Mouse (Mus musculus) hindbrain, embryonic 16.5 days (tissue): ENCODE results near the gene Abcd3. TPM values are rescaled to one million over a fixed set of nuclear protein-coding genes. Genes with fewer than 3 reads are reported as not detected.
A peak's percentile ranks its signal among the peaks of the same experiment; 100 is the strongest.

Experiments
- ATAC-seq: fragments of 200-750 bp; cut with Nextera tagmentation; 2 replicates; pipeline ENCODE4 v1.8.0; 2017; ENCODE audit warnings: moderate TSS enrichment, moderate library complexity
- H3K27ac ChIP-seq: fragments of 300-500 bp; sonication (generic); 2 replicates; pipeline ENCODE4 v1.5.1; 2014; ENCODE audit warnings: low read depth, mild to moderate bottlenecking, control low read depth, low read length, moderate library complexity
- H3K27me3 ChIP-seq: fragments of 300-500 bp; sonication (generic); replicated peaks from 2 replicates; pipeline ENCODE4 v1.6.1; 2014; ENCODE audit warnings: low read length; ENCODE audit not compliant: control insufficient read depth, insufficient read depth
- H3K36me3 ChIP-seq: fragments of 300-500 bp; sonication (generic); 2 replicates; pipeline ENCODE4 v1.6.1; 2014; ENCODE audit warnings: mild to moderate bottlenecking, low read length, moderate library complexity, mixed read lengths; ENCODE audit not compliant: control insufficient read depth, insufficient read depth
- H3K4me1 ChIP-seq: fragments of 300-500 bp; sonication (generic); 2 replicates; pipeline ENCODE4 v1.6.1; 2014; ENCODE audit warnings: low read depth, low read length; ENCODE audit not compliant: control insufficient read depth, insufficient read depth
- H3K4me2 ChIP-seq: fragments of 300-500 bp; sonication (generic); 2 replicates; pipeline ENCODE4 v1.6.1; 2014; ENCODE audit warnings: mild to moderate bottlenecking, low read length, control low read depth, moderate library complexity
- H3K4me3 ChIP-seq: fragments of 300-500 bp; sonication (generic); 2 replicates; pipeline ENCODE4 v1.5.1; 2014; ENCODE audit warnings: mild to moderate bottlenecking, low read length, control low read depth, moderate library complexity
- H3K9ac ChIP-seq: fragments of 300-500 bp; sonication (generic); 2 replicates; pipeline ENCODE4 v1.6.1; 2014; ENCODE audit warnings: low read depth, mild to moderate bottlenecking, control low read depth, low read length, moderate library complexity
- H3K9me3 ChIP-seq: fragments of 300-500 bp; sonication (generic); 2 replicates; pipeline ENCODE4 v1.6.1; 2014; ENCODE audit warnings: mild to moderate bottlenecking, low read length, moderate library complexity; ENCODE audit not compliant: control insufficient read depth
- WGBS: fragments of 180-500 bp; shearing (Covaris S2); extraction: QIAGEN DNeasy Blood & Tissue Kit; methylation state at CpG from one replicate; pipeline ENCODE4 v1.1.7; 2014; 5-methylcytosine and 5-hydroxymethylcytosine counted together
- polyA plus RNA-seq: library from polyadenylated mRNA; unstranded; fragments of >200 nt; fragmentation: Nextera tagmentation; extraction: Ambion mirVana; gene quantifications from 2 replicates; pipeline ENCODE4 v1.2.1, GENCODE M21; 2015

The Abcd3 gene
- polyA plus RNA-seq, 1 experiment from 2014 or later = 84.4 TPM

DNA sequence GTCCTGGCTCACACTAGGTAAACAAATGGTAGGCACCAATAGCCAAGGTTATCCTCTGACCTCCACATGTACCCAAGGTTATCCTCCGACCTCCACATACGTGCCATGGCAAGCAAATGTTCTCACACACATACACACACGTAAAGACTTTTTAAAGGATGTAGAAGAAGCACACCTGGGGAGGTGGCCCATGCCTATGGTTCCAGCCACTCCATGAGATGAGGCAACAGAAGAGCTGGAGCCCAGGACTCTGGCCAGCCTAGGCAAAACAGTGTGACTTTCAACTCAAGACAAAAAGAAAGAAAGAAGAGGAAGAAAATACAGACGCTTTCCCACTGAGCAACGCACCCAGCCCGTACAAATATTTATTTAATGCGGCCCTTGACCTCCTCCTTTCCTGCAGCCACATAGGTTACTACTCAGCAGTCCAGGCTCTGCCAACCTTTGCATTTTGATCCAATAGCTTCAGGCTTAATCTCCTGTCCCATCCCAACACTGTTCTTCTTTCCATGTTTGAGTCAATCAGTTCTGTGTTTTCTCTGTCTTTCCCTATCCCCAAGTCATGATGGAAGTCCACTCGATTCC, 6.5 kb upstream of the Abcd3 start:
- 82% methylated on average over 8 of the region's 8 CpGs for WGBS

DNA sequence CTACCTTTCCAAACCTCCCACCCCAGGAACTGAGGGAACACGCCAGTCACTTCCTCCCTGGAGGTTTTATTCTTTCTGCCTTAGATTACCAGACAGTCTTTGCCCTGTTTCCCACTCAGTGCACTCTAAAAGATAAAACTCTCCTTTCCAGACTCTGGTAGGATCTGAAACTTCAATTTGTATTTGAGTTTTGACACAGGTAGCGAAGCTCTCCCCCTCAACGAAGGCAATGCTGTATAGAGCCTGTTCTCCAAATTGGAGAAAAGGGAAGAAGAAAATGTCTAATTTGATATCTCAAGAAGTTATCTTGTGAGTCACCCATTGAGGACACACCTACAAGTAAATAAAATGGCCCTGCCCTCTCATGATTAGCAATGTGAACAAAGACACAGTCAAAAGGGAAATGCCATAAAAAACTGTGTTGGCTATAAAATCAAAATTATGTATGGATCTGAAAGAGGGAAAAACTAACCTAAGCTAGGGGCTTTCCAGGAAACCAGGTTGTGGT, 4.6 kb upstream of the Abcd3 start:
- no peak overlapping the region for H3K4me3 ChIP-seq
- no peak for ATAC-seq
- no peaks in the 10 kb centered on the region for H3K27me3 ChIP-seq
- H3K9ac ChIP-seq = no peak overlapping the region
- H3K36me3 ChIP-seq = no peaks in the 10 kb centered on the region
- peaks cover 5% of the 10 kb centered on the region for H3K4me1 ChIP-seq
- H3K9me3 ChIP-seq = no peaks in the 10 kb centered on the region
- WGBS = 81% methylated on average over 3 of the region's 3 CpGs
- H3K4me2 ChIP-seq = no peak overlapping the region
- H3K27ac ChIP-seq = no peak overlapping the region

More for the DNA sequence above, 6.5 kb upstream of the Abcd3 start:
- no peak overlapping the region for H3K27ac ChIP-seq
- H3K4me1 ChIP-seq = no peaks in the 10 kb centered on the region
- no peaks in the 10 kb centered on the region for H3K36me3 ChIP-seq
- no peak overlapping the region for H3K4me3 ChIP-seq
- ATAC-seq = no peak
- no peaks in the 10 kb centered on the region for H3K9me3 ChIP-seq
- no peaks in the 10 kb centered on the region for H3K27me3 ChIP-seq
- H3K9ac ChIP-seq = no peak overlapping the region
- H3K4me2 ChIP-seq = no peak overlapping the region

DNA sequence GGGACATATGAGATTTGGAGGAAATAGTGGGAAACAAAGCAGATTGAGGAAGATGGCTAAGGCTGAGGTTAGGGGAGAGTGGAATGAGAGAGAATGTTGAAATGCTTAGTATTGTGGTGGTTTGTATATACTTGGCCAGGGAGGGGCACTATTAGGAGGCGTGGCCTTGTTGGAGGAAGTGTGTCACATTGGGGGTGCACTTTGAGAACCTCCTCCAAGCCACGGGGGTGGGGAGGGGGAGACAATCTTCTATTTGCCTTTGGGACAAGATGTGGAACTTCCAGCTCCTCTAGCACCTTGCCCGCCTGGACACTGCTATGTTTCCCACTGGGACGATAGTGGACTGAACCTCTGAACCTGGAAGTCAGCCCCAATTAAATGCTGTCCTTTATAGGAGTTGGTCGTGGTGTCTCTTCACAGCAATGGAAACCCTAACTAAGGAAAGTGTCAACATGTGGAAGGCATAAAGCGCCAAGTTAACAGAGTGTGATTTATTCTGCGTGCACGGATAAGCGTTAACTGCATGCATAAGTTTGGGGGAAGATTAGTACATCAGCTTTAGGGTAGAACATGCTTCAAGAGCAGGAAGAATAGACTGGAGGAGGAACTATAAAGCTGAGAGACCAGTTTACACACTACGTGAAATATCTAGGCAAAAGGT, 3.8 kb upstream of the Abcd3 start:
- Histone ChIP-seq H3K4me2 (no peak overlapping the region), H3K36me3 (no peaks in the 10 kb centered on the region), H3K27ac (no peak overlapping the region), H3K9ac (no peak overlapping the region), H3K27me3 (no peaks in the 10 kb centered on the region), H3K9me3 (no peaks in the 10 kb centered on the region), H3K4me1 (peaks cover 10% of the 10 kb centered on the region), H3K4me3 (no peak overlapping the region)
- 85% methylated on average over 10 of the region's 10 CpGs for WGBS
- no peak for ATAC-seq

DNA sequence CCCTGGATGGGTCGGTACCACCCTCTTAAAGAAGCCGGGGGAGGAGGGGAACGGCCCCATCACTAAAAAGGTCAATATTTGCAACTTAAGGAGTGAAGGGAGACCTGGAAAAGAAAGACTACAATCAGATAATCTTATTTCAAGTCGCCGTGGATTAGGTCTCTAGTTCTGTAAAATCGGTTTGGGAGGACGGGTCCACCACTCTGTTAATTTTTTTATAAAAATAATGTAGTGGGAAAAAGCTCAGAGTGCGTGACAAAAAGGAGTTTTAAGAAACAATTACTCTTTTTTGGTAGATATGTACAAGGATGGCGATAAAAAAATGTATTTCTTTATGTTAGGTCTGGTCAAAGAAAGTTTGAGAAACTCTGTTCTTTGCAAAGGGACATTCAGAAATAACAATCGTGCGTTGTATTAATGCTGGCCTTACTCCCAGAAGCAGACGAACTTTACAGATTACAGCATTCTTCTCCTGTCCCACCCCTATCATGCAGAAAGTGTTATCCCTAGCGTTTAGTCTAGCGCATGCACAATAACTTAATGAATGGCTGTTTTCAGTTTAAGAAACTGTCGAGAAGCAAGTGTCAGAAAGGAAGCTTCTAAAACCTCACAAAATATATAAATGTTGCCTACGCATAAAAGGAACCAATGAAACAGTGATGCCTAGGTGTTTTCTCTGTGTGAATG, 590 bp upstream of the Abcd3 start:
- peak overlapping the region; percentile 86 for H3K4me3 ChIP-seq
- peaks cover 20% of the 10 kb centered on the region for H3K4me1 ChIP-seq
- peak overlapping the region; percentile 97 for H3K9ac ChIP-seq
- 14% methylated on average over 16 of the region's 16 CpGs for WGBS
- no peak for ATAC-seq
- H3K9me3 ChIP-seq = no peaks in the 10 kb centered on the region
- H3K27me3 ChIP-seq = no peaks in the 10 kb centered on the region
- H3K36me3 ChIP-seq = no peaks in the 10 kb centered on the region
- peak overlapping the region; percentile 99 for H3K27ac ChIP-seq
- H3K4me2 ChIP-seq = peak overlapping the region; percentile 85

DNA sequence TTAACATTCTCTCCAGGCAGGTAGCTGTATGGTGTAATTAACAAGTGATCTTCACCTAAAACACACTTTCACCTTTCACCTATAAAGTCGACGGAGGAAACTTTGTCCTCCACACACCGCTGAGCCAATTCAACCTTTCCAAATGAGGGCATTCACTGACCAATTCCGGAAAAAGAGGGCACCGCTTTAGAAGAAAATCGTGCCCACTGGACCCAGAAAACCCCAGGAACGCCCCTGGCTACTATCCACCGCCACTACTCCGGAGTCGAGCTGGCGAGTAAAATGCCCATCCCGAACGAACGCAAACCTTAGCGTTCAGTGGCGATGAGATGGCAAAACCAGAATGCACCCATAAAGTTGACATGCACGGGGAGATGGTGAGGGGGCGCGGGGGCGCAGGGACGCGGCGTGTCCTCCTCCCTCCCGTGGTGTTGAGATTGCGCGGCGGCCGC, 663 bp downstream of the Abcd3 start:
- no peaks in the 10 kb centered on the region for H3K9me3 ChIP-seq
- H3K4me1 ChIP-seq = peaks cover 20% of the 10 kb centered on the region
- H3K9ac ChIP-seq = peak overlapping the region; percentile 97
- H3K4me2 ChIP-seq = peak overlapping the region; percentile 85
- no peaks in the 10 kb centered on the region for H3K27me3 ChIP-seq
- H3K27ac ChIP-seq = peak overlapping the region; percentile 99
- H3K36me3 ChIP-seq = no peaks in the 10 kb centered on the region
- peak overlapping the region; percentile 86 for H3K4me3 ChIP-seq
- WGBS = under 1% methylated on average over 27 of the region's 28 CpGs
- no peak; the same call in 1 of the 2 replicates for ATAC-seq

DNA sequence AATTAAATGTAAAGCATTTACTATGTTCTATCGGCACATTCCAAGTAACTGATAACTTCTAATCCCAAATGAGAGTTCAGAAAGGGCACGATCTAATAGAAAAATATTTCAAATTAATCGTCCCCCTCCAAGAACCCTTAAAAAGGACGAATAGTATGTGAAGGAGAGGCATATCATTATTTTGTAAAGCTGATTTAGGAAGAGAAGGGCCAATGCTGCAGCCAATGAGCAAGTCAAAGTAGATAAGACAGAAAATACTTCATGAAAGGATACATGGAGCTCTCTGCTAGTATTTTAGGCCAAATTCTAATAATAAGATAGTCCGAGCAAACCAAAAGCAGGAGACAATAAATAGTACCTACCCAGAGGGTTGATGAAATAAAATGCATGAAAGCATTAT, 1.3 kb downstream of the Abcd3 start:
- ATAC-seq = no peak
- Histone ChIP-seq H3K9ac (no peak overlapping the region), H3K36me3 (no peaks in the 10 kb centered on the region), H3K9me3 (no peaks in the 10 kb centered on the region), H3K27me3 (no peaks in the 10 kb centered on the region), H3K4me1 (peaks cover 20% of the 10 kb centered on the region), H3K27ac (no peak overlapping the region), H3K4me3 (peak overlapping the region; percentile 86), H3K4me2 (peak overlapping the region; percentile 85)
- 65% methylated on average over 5 of the region's 5 CpGs for WGBS

DNA sequence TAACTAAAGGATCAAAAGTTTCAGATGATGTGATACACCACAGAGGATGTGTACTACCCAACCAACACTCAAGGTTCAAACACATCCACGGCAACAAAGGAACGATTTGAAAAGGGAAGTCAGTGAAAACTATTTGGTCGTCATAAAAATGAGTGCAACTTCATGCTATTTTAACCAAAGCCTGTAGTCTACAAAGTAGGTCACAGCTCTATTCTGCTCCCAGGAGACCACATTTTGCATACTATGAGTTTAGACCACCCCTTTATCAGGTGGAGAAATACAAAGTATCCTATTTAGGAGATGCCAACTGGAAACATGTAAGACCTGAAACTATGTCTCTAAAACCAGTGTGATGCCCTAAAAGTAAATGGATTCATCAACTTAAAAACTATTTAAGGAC, 6.9 kb downstream of the Abcd3 start:
- WGBS = 87% methylated on average over 3 of the region's 3 CpGs
- Histone ChIP-seq H3K4me1 (peaks cover 5% of the 10 kb centered on the region), H3K9me3 (no peaks in the 10 kb centered on the region), H3K27me3 (no peaks in the 10 kb centered on the region), H3K4me3 (no peak overlapping the region), H3K27ac (no peak overlapping the region), H3K36me3 (no peaks in the 10 kb centered on the region), H3K9ac (no peak overlapping the region), H3K4me2 (no peak overlapping the region)
- ATAC-seq = no peak

DNA sequence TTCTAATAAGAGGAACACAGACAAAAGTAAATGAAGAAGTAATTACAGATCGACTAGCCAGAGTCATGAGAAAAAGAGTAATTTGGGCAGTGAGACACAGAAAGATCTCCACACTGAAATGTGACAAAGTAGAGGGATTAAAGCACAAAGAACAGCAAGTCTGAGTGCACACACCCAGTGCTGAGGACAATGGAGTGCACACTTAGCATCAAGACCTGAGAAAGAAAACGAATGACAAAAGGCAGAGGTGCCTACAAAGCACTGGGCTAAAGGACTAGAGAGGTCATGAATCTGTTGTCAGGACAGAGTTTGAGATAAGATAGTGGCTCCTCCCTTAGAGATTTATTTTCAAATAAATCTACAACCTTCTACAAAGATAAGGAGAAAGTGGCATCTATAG, 20.9 kb downstream of the Abcd3 start:
- Histone ChIP-seq H3K36me3 (no peaks in the 10 kb centered on the region), H3K9ac (no peak overlapping the region), H3K27me3 (no peaks in the 10 kb centered on the region), H3K4me3 (no peak overlapping the region), H3K4me1 (no peaks in the 10 kb centered on the region), H3K9me3 (no peaks in the 10 kb centered on the region), H3K4me2 (no peak overlapping the region), H3K27ac (no peak overlapping the region)
- no peak for ATAC-seq
- WGBS = 47% methylated on average over 2 of the region's 2 CpGs

DNA sequence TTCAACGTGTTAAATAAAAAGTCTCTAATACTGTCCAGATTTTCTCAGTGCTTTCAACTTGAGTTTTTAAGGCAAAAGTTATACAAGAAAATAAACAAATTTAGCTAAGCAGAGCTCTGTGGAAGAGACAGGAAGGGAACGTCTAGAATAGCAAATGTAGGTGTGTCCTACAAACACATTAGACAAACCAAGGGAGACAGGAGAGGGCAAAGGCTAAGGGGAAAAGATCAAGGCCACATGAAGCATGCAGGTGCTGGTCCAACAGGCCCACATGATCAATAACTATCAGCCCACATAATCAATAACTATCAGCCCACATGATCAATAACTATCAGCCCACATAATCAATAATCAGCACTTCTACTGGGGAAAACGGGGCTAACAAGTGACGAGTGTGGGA, 22.9 kb downstream of the Abcd3 start:
- H3K4me3 ChIP-seq = no peak overlapping the region
- no peaks in the 10 kb centered on the region for H3K4me1 ChIP-seq
- H3K9ac ChIP-seq = no peak overlapping the region
- no peaks in the 10 kb centered on the region for H3K9me3 ChIP-seq
- H3K36me3 ChIP-seq = no peaks in the 10 kb centered on the region
- no peak for ATAC-seq
- 84% methylated on average over 4 of the region's 4 CpGs for WGBS
- H3K27ac ChIP-seq = no peak overlapping the region
- H3K27me3 ChIP-seq = no peaks in the 10 kb centered on the region
- no peak overlapping the region for H3K4me2 ChIP-seq
